Mouse (Mus musculus): ENCODE measurements at regions not wholly inside any gene's neighbourhood (a gene's known extent, or its start where the extent isn't known, plus 50 kb on each side); places are given as distances from the start of the nearest gene placed in this dataset.
A peak's percentile ranks its signal among the peaks of the same experiment; 100 is the strongest.

DNA sequence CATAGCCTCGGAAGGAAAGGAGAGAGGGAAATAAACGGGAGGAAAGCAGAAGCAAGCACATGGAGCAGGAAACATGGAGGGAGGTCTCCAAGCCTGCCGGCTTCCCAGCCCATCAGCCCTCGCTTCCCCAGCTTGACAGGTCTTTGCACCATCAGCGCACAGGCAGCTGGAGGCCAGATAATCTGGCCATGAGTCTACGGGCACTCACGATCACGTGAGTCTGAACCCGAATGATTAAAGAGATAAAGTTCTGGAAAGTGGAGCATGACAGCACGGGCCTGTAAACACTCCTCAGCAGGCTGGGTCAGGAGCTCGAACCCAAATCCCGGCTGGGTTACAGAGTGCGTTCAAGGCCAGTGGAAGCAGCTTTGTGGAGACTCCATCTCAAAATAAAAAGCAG is 50.4 kb upstream of the Phc1 start:
- TF ChIP-seq CTCF (IDR thresholded peaks at IDR 0.05; ENCODE audit: control insufficient read depth, insufficient read depth, low read length), result no peak; the same call in 1 of the 2 replicates
- TF ChIP-seq POLR2A (IDR thresholded peaks at IDR 0.05; ENCODE audit: borderline replicate concordance, control insufficient read depth, low read depth, low read length), result peak; percentile 25; the same call in 1 of the 2 replicates
